Mouse (Mus musculus): ENCODE data around the gene Pcgf5. TPM values are rescaled to one million over a fixed set of nuclear protein-coding genes. Genes with fewer than 3 reads are reported as not detected.

Pcgf5 gene
- polyA plus RNA-seq, 1 experiment from 2014 or later: 11.8 TPM

GRCm38 (mm10) chr19:36383977-36384376 is 35.9 kb downstream of the Pcgf5 start:
- H3K9ac ChIP-seq: no peak overlapping the region
- no peak overlapping the region for H3K4me2 ChIP-seq
- DNase-seq (no peak), ATAC-seq (ENCODE audit: insufficient read depth) (no peak)
- no peaks in the 10 kb centered on the region for H3K27me3 ChIP-seq (ENCODE audit: insufficient read depth, low read length)
- WGBS: 74% methylated on average over 5 of the region's 5 CpGs
- no peaks in the 10 kb centered on the region for H3K9me3 ChIP-seq (ENCODE audit: low read depth, low read length)
- no peak overlapping the region for H3K4me3 ChIP-seq (ENCODE audit: low read depth, low read length)
- H3K4me1 ChIP-seq (ENCODE audit: insufficient read depth): no peaks in the 10 kb centered on the region
- TF ChIP-seq CTCF (IDR thresholded peaks at IDR 0.05; ENCODE audit: low read depth): no peak
- no peaks in the 10 kb centered on the region for H3K36me3 ChIP-seq (ENCODE audit: insufficient read depth)
- no peak overlapping the region for H3K27ac ChIP-seq (ENCODE audit: low read depth)

GRCm38 (mm10) chr19:36384426-36384825 is 36.3 kb downstream of the Pcgf5 start:
- DNase-seq (no peak), ATAC-seq (ENCODE audit: insufficient read depth) (no peak)
- no peaks in the 10 kb centered on the region for H3K27me3 ChIP-seq (ENCODE audit: insufficient read depth, low read length)
- H3K4me2 ChIP-seq: no peak overlapping the region
- no peaks in the 10 kb centered on the region for H3K9me3 ChIP-seq (ENCODE audit: low read depth, low read length)
- H3K36me3 ChIP-seq (ENCODE audit: insufficient read depth): no peaks in the 10 kb centered on the region
- 25% methylated on average over 2 of the region's 2 CpGs for WGBS
- H3K4me1 ChIP-seq (ENCODE audit: insufficient read depth): no peaks in the 10 kb centered on the region
- no peak overlapping the region for H3K27ac ChIP-seq (ENCODE audit: low read depth)
- no peak overlapping the region for H3K4me3 ChIP-seq (ENCODE audit: low read depth, low read length)
- H3K9ac ChIP-seq: no peak overlapping the region
- TF ChIP-seq CTCF (IDR thresholded peaks at IDR 0.05; ENCODE audit: low read depth): no peak

GRCm38 (mm10) chr19:36388502-36388901 is 40.4 kb downstream of the Pcgf5 start:
- ATAC-seq (ENCODE audit: insufficient read depth) (no peak), DNase-seq (no peak)
- Histone ChIP-seq H3K4me1 (ENCODE audit: insufficient read depth) (no peaks in the 10 kb centered on the region), H3K36me3 (ENCODE audit: insufficient read depth) (no peaks in the 10 kb centered on the region), H3K9me3 (ENCODE audit: low read depth, low read length) (no peaks in the 10 kb centered on the region), H3K4me2 (no peak overlapping the region), H3K27ac (ENCODE audit: low read depth) (no peak overlapping the region), H3K27me3 (ENCODE audit: insufficient read depth, low read length) (no peaks in the 10 kb centered on the region), H3K4me3 (ENCODE audit: low read depth, low read length) (no peak overlapping the region), H3K9ac (no peak overlapping the region)
- no peak for TF ChIP-seq CTCF (IDR thresholded peaks at IDR 0.05; ENCODE audit: low read depth)
- 71% methylated on average over 5 of the region's 5 CpGs for WGBS

- ATAC-seq (ENCODE audit: insufficient read depth) (no peak), DNase-seq (no peak)
- H3K27ac ChIP-seq (ENCODE audit: low read depth): no peak overlapping the region
- no peak overlapping the region for H3K9ac ChIP-seq
- no peak overlapping the region for H3K4me3 ChIP-seq (ENCODE audit: low read depth, low read length)
- H3K4me1 ChIP-seq (ENCODE audit: insufficient read depth): no peaks in the 10 kb centered on the region
- no peaks in the 10 kb centered on the region for H3K27me3 ChIP-seq (ENCODE audit: insufficient read depth, low read length)
- no peaks in the 10 kb centered on the region for H3K36me3 ChIP-seq (ENCODE audit: insufficient read depth)
- no peak overlapping the region for H3K4me2 ChIP-seq
- no peaks in the 10 kb centered on the region for H3K9me3 ChIP-seq (ENCODE audit: low read depth, low read length)
- WGBS: 82% methylated on average over 1 of the region's 1 CpGs
- TF ChIP-seq CTCF (IDR thresholded peaks at IDR 0.05; ENCODE audit: low read depth): no peak
Measured at GRCm38 (mm10) chr19:36390714-36391113, 42.6 kb downstream of the Pcgf5 start.

- H3K36me3 ChIP-seq (ENCODE audit: insufficient read depth): no peaks in the 10 kb centered on the region
- DNase-seq (no peak), ATAC-seq (ENCODE audit: insufficient read depth) (no peak)
Measured at GRCm38 (mm10) chr19:36398500-36398899, 50.4 kb downstream of the Pcgf5 start.

GRCm38 (mm10) chr19:36408352-36409100 is 60.4 kb downstream of the Pcgf5 start:
- TF ChIP-seq CTCF (IDR thresholded peaks at IDR 0.05; ENCODE audit: low read depth): no peak
- H3K9me3 ChIP-seq (ENCODE audit: low read depth, low read length): no peaks in the 10 kb centered on the region
- no peaks in the 10 kb centered on the region for H3K4me1 ChIP-seq (ENCODE audit: insufficient read depth)
- H3K4me3 ChIP-seq (ENCODE audit: low read depth, low read length): no peak overlapping the region
- peaks cover 16% of the 10 kb centered on the region for H3K27me3 ChIP-seq (ENCODE audit: insufficient read depth, low read length)
- WGBS: 38% methylated on average over 10 of the region's 10 CpGs
- DNase-seq (no peak), ATAC-seq (ENCODE audit: insufficient read depth) (no peak)
- H3K36me3 ChIP-seq (ENCODE audit: insufficient read depth): no peaks in the 10 kb centered on the region
- no peak overlapping the region for H3K27ac ChIP-seq (ENCODE audit: low read depth)
- no peak overlapping the region for H3K9ac ChIP-seq
- no peak overlapping the region for H3K4me2 ChIP-seq

More at GRCm38 (mm10) chr19:36398500-36398899, 50.4 kb downstream of the Pcgf5 start:
- WGBS: 69% methylated on average over 3 of the region's 3 CpGs
- Histone ChIP-seq H3K4me2 (no peak overlapping the region), H3K9me3 (ENCODE audit: low read depth, low read length) (no peaks in the 10 kb centered on the region), H3K9ac (no peak overlapping the region), H3K27ac (ENCODE audit: low read depth) (no peak overlapping the region), H3K4me1 (ENCODE audit: insufficient read depth) (no peaks in the 10 kb centered on the region), H3K4me3 (ENCODE audit: low read depth, low read length) (no peak overlapping the region), H3K27me3 (ENCODE audit: insufficient read depth, low read length) (no peaks in the 10 kb centered on the region)
- no peak for TF ChIP-seq CTCF (IDR thresholded peaks at IDR 0.05; ENCODE audit: low read depth)

GRCm38 (mm10) chr19:36409280-36409860 is 61.3 kb downstream of the Pcgf5 start:
- Histone ChIP-seq H3K4me2 (peak overlapping the region; percentile 91), H3K27ac (ENCODE audit: low read depth) (no peak overlapping the region), H3K27me3 (ENCODE audit: insufficient read depth, low read length) (peaks cover 16% of the 10 kb centered on the region), H3K4me3 (ENCODE audit: low read depth, low read length) (peak overlapping the region; percentile 66), H3K4me1 (ENCODE audit: insufficient read depth) (no peaks in the 10 kb centered on the region), H3K36me3 (ENCODE audit: insufficient read depth) (no peaks in the 10 kb centered on the region), H3K9me3 (ENCODE audit: low read depth, low read length) (no peaks in the 10 kb centered on the region), H3K9ac (peak overlapping the region; percentile 71)
- DNase-seq: peak; percentile 93
- ATAC-seq (ENCODE audit: insufficient read depth): peak; percentile 98
- WGBS: under 1% methylated on average over 44 of the region's 53 CpGs
- TF ChIP-seq CTCF (IDR thresholded peaks at IDR 0.05; ENCODE audit: low read depth): no peak
